Mouse (Mus musculus) Muller cell, postnatal 12 days (primary cell): ENCODE measurements at regions not wholly inside any gene's neighbourhood (a gene's known extent, or its start where the extent isn't known, plus 50 kb on each side); places are given as distances from the start of the nearest gene placed in this dataset.
A peak's percentile ranks its signal among the peaks of the same experiment; 100 is the strongest.
"Not testable (repeated sequence)": the region's sequence is repeated elsewhere in the genome, so short reads cannot be mapped to it uniquely, and the experiment has no call there.

ENCODE experiments used
- DNase-seq: peaks from one replicate; pipeline ENCODE4 v3.0.0-alpha.2; 2015; ENCODE audit errors: inconsistent ontology term

DNA sequence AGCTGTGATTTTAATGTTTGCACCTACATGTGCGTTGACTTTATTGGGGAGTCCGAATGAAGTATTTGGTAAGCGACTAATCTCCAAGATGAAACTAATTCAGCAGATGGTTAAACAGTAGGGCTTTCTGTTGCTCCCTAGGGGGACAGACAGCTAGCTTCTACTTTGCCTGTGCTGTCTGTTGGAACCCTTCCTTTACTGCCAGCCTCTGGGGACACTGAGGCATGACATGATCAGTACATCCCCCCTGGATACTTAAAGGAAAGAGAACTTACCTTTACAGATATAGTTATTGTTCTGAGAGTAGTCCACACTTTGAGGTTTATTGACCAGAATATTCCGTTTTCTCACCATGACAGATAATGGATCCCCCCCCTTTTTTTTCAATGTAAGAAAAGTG, 289.8 kb upstream of the Ift57 start:
- DNase-seq: no peak

GRCm38 (mm10) chr16:49430296-49430695, 268.7 kb upstream of the Ift57 start:
- DNase-seq: no peak

DNA sequence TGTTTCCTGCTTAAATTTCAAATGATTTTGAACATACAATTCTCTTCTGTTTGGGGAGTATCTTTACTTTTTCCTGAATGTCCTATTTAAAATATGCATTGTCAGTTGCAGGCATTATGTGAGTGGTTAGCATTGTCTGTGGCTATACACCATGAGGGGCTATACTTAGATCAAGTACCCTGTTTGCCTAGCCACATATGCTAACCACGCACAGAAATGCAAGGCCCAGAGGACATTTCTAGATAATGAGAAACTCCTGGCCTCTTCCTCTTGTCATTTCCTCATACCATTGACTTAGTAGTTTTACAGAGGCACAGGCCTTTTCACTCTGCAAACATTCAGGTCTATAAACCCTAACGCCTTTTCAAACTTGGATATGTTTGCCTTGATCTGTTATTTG, 267.1 kb upstream of the Ift57 start:
- DNase-seq: no peak

- peak; percentile 0 for DNase-seq
Measured at GRCm38 (mm10) chr16:49441225-49441624, 257.8 kb upstream of the Ift57 start.

- not testable (repeated sequence) for DNase-seq
Measured at GRCm38 (mm10) chr16:49447356-49447755, 251.7 kb upstream of the Ift57 start.

GRCm38 (mm10) chr16:49493881-49494280, 205.2 kb upstream of the Ift57 start:
- DNase-seq: no peak

GRCm38 (mm10) chr16:49497521-49498010, 201.5 kb upstream of the Ift57 start:
- DNase-seq: no peak

DNA sequence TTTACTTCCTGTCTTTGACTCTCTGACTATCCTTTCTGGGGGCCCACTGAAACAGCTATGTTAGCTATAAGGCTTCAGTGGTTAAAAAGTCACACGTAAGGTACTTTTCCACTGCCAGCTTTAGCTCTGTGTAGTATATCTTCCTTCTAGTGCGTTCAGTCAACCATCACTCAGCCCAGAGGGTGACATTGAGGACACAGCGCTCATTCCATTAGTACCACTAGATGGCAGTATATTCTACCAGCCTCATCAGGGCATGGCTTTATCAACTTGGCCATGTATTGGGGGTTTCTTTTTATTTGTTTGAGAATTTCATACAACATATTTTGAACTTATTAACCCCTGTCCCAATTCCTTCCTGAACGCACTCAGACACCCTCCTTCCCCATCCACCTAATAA, 198.2 kb upstream of the Ift57 start:
- no peak for DNase-seq

DNA sequence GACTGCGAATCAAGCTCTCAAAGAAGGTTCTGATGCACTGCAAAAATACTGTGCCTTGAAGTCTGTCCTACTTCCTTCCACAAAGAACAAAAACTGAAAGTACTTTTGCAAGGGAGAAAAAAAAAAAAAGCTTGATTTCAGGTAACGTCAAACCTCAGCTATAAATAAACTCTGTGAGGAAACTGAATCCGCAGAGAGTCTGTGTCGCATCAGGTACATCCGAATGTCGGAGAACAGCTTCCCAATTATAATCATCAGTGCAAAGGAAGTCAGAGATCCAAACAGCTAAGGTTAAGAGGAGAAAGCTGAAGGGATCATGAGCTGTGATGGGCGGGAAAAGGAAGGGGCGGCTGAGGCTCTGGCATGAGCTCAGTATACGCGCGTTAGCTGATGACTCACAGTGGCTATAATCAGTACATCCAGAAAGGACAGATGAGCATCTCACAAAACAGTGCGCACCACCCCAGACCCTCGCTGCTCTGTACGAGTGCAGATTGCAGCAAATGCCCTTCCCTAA, 195.1 kb upstream of the Ift57 start:
- DNase-seq: peak; percentile 29

DNA sequence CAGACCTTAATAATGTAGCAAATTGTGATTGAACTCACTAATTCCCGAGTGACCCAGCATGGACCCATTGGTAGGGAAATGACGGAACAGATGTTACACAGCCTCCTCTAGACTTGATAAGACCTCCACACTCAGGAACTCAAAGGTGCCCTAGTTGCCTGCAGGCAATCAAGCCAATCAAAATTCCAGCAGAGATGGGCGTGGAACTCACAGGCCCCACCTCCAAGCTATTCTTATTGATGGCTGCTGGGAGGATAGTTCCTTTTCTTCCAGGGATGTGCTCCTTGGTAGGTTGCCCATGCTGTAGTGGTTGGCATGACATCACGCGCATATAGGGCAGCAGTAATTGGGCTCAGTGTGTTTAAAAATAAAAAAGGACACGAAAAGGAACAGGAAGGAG, 194.4 kb upstream of the Ift57 start:
- no peak for DNase-seq

DNA sequence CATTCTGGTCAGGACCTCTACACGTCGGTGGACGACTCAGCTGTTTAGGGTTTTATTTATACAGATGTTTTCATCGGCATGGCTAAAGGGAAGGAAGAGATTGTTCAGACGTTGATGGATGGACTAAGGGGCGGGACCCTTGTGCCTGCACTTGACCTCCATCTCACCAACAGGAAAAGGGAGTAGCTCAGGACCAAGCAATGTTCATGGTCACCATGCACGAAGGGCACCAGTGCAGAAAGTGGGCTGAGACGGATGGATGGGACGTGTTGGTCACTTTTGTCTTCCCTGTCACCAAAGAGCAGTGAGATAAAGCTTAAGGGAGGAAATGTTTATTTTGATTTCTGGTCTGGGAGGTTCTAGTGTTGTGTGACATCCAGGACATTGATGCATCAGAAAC, 193.8 kb upstream of the Ift57 start:
- DNase-seq: no peak

- DNase-seq: no peak
Measured at GRCm38 (mm10) chr16:49518844-49519243, 180.2 kb upstream of the Ift57 start.

DNA sequence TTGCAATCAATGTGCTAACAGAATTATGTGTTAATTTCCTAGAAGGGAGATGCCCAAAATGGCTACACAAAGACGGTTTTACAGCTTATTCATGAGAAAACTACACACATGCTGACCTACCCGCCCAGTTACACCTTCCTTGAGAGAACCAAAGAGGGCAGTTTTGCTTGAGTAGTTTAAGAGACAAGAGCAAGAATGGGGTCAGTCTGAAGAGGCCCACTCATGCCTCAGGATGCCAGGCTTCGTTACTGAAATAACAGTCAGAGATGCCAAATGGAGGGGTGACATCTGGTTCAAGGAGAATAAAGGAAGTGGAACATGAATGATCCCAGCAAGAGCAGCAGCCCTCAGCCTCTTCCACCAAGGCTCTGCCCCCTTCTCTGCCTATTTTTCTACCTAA, 178.6 kb upstream of the Ift57 start:
- DNase-seq: no peak

DNA sequence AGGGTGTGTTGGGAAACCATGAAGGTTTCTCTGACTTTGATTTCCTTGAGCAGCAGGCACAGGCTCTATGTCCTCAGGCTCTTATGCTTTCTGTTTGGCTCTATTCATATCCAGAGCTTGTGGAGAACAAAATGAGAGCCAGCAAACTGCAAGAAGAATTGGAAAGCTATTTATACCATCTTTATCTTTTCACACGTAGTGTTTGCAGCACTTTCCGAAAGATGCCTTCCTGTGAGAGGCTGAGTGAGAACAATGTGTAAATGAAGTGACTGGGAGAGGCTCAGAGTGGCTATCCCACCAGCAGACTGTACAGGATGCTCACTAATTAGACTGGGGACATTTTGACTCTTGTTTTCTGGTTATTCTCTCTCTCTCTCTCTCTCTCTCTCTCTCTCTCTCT, 177.3 kb upstream of the Ift57 start:
- DNase-seq: no peak

DNA sequence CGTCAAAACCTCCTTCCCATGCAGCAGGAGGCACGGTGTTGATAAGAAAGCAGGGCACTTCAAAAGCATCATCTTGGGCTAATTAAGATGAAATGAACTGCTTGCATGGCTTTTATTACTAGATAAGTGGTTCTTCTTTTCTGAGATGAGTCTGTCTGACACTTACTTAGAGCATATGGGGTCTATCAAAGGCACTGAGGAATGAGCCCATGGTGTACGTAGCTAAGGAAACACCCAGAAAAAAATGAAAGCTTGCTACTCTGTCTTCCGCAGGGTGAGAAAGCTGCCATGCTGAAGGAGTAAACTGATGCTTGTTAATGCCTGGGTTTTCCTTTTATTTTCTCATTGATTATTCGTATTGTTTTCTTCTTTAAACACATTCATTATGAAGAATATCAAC, 176.5 kb upstream of the Ift57 start:
- DNase-seq: no peak

DNA sequence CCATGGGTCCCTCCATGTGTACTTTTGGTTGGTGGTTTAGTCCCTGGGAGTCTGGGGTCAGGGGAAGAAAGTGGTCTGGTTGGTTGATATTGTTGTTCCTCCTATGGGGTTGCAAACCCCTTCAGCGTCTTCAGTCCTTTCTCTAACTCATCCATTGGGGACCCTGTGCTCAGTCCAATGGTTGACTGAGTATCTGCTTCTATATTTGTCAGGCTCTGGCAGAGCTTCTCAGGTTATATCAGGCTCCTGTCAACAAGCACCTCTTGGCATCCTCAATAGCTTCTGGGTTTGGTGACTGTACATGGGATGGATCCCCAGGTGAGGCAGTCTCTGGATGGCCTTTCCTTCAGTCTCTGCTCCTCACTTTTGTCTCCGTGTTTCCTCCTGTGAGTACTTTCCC, 170.4 kb upstream of the Ift57 start:
- DNase-seq: not testable (repeated sequence)

GRCm38 (mm10) chr16:49529060-49529459, 170.0 kb upstream of the Ift57 start:
- DNase-seq: no peak

DNA sequence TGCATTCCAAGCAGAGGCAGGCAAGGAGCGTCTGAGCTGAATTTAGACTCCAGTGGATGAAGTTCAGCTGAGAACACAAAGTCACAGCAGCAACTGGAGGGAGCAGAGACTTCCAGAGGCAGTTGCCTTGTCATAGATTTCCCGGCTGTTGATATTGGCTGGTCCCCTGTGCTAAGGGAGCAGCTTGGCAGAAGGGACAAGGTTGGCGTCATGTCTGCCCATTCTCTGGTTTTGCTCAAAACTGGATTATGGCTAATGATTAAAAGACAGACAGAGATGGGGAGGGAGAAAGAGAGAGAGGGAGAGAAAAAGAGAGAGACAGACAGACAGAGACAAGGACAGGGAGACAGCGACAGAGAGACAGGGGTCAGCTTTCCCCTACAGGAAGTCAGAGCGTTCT, 169.0 kb upstream of the Ift57 start:
- no peak for DNase-seq

GRCm38 (mm10) chr16:49532071-49532686, 166.9 kb upstream of the Ift57 start:
- no peak for DNase-seq

- DNase-seq: peak; percentile 41
Measured at GRCm38 (mm10) chr16:49533498-49533998, 165.5 kb upstream of the Ift57 start.

DNA sequence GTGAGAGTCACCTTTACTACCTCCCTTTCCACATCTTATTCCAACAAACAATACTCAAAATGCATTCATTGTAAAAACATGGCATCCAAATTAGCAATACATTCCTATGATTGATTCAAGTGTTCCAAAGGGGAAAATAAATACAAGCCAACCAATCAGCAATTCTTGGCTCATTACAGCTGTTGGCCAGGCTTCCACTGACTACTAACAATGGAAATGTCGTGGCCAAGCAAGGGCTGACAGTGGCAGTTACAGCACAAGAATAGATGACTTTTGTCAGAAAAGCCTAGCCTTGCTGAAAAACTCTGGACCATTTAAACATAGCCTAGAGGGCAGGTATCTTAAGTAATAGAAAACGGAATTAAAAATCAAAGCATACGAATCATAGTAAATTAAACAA, 148.8 kb upstream of the Ift57 start:
- DNase-seq: peak; percentile 79

DNA sequence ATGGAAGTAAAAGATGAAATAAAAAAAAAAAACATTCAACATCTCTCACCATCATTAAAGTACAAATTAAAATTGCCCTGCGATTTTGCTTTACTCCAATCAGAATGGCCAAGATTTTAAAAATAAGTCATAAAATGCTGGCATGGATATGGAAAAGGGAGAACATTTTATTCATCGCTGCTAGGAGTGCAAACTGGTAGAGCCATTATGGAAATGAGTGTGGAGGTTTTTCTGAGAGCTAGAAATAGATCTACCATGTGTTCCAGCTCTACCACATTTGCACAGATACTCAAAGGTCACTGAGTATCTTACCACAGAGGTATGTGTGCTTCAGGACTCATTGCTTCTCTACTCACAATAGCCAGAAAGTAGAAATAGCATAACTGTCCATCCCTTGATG, 129.0 kb upstream of the Ift57 start:
- DNase-seq: no peak

DNA sequence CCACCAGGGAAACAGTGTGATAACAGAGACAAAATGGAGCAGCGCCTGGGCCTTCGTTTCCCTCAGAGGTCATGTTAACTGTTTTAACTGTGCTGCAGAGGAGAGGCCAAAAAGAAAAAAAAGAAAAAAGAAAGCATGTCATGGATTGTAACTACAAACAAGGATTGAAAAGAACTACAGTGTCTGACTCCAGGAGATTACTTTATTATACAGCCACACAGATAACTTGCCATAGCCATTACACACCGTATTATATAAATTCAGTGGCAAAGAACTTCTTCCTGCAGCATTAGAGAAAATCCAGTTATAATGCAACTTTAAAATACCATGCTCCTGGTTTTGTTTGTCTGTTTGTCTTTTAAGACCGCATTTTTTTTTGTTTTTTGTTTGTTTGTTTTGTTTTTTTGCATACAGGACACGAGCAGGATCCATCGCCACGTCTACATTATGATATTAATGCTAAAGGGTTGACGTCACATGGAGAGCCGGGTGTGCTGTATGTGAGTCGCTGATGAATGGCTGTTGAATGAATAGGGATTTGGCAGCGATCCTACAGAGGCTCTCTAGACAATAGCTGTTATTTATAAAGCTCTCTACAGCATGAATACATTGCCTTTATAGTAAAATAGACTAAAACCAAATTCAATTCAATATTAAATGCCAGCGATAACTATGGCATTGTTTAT, 126.4 kb upstream of the Ift57 start:
- peak; percentile 51 for DNase-seq
